Mouse (Mus musculus) CH12.LX (cell line): ENCODE measurements around the gene Cfap58. TPM values are rescaled to one million over a fixed set of nuclear protein-coding genes. Genes with fewer than 3 reads are reported as not detected.

Experiments used
- DNase-seq: peaks from one replicate; pipeline ENCODE4 v3.0.0-alpha.2; 2013; ENCODE audit errors: extremely low read depth
- H3K27ac ChIP-seq: 2 replicates; pipeline ENCODE4 v1.5.1; 2012; ENCODE audit warnings: low read depth, mild to moderate bottlenecking, control low read depth, moderate library complexity; ENCODE audit not compliant: insufficient read depth
- H3K27me3 ChIP-seq: replicated peaks from 2 replicates; pipeline ENCODE3; 2012; ENCODE audit warnings: inconsistent platforms
- H3K36me3 ChIP-seq, 2 experiments: replicated peaks in 1 of 2; 2 replicates each; pipeline versions ENCODE3 to v1.6.1; 2012; ENCODE audit warnings: inconsistent platforms in 1 of 2, low read length in 1 of 2, mild to moderate bottlenecking in 1 of 2, mixed read lengths in 1 of 2, moderate library complexity in 1 of 2; ENCODE audit not compliant: control insufficient read depth in 1 of 2, insufficient read depth in 1 of 2
- H3K4me1 ChIP-seq, 2 experiments: 2 replicates each; pipeline ENCODE4 v1.6.1; 2012; ENCODE audit warnings: inconsistent platforms in 1 of 2, moderate library complexity in 1 of 2; ENCODE audit not compliant: insufficient read depth in 2 of 2, control insufficient read depth in 1 of 2
- H3K4me2 ChIP-seq: 2 replicates; pipeline ENCODE4 v1.6.1; 2012; ENCODE audit warnings: low read depth, mild to moderate bottlenecking, control low read depth; ENCODE audit not compliant: poor library complexity, insufficient read depth, severe bottlenecking
- H3K4me3 ChIP-seq, 3 experiments: fragments of 150-350 bp in 1 of 3; sonication (generic) in 1 of 3; replicated peaks in 1 of 3; 2 replicates each; pipeline versions ENCODE3 to v1.5.1; 2011 to 2012; ENCODE audit warnings: low read depth in 2 of 3, low read length in 2 of 3, mild to moderate bottlenecking in 2 of 3, moderate library complexity in 2 of 3, control low read depth in 1 of 3, improper control_type of control experiment in 1 of 3, inconsistent platforms in 1 of 3, mixed read lengths in 1 of 3; ENCODE audit not compliant: poor library complexity in 1 of 3
- H3K79me2 ChIP-seq: replicated peaks from 2 replicates; pipeline ENCODE4 v1.6.1; 2012; ENCODE audit warnings: mild to moderate bottlenecking, moderate library complexity; ENCODE audit not compliant: control insufficient read depth, poor library complexity, insufficient read depth, severe bottlenecking; ENCODE audit errors: extremely low read depth
- H3K9ac ChIP-seq: 2 replicates; pipeline ENCODE4 v1.6.1; 2012; ENCODE audit warnings: low read depth, mild to moderate bottlenecking, control low read depth, moderate library complexity; ENCODE audit not compliant: insufficient read depth
- H3K9me3 ChIP-seq: replicated peaks from 2 replicates; pipeline ENCODE3; 2012; ENCODE audit warnings: low read length, inconsistent platforms, mixed read lengths
- BHLHE40 ChIP-seq: IDR thresholded peaks from 2 replicates; pipeline ENCODE4 v1.6.1; 2011; ENCODE audit warnings: mild to moderate bottlenecking, low read depth, low read length, improper control_type of control experiment
- CTCF ChIP-seq, 2 experiments: IDR thresholded peaks in 1 of 2; conservative IDR thresholded peaks in 1 of 2; 2 replicates each; pipeline ENCODE4 v1.5.1; 2011 to 2012; ENCODE audit warnings: low read depth in 2 of 2, low read length in 2 of 2, improper control_type of control experiment in 1 of 2, inconsistent platforms in 1 of 2, mild to moderate bottlenecking in 1 of 2, moderate library complexity in 1 of 2
- E2F4 ChIP-seq: IDR thresholded peaks from 2 replicates; pipeline ENCODE4 v1.6.1; 2011; ENCODE audit warnings: low read depth, low read length, improper control_type of control experiment; ENCODE audit not compliant: insufficient replicate concordance
- ELF1 ChIP-seq: IDR thresholded peaks from 2 replicates; pipeline ENCODE4 v1.6.1; 2014; ENCODE audit warnings: low read depth, mild to moderate bottlenecking, inconsistent platforms, low read length, improper control_type of control experiment
- EP300 ChIP-seq: IDR thresholded peaks from 2 replicates; pipeline ENCODE4 v1.6.1; 2011; ENCODE audit warnings: low read length, improper control_type of control experiment
- JUND ChIP-seq: conservative IDR thresholded peaks from 2 replicates; pipeline ENCODE4 v1.6.1; 2011; ENCODE audit warnings: low read depth, low read length, improper control_type of control experiment
- MAFK ChIP-seq: IDR thresholded peaks from 2 replicates; pipeline ENCODE4 v1.6.1; 2011; ENCODE audit warnings: low read length, improper control_type of control experiment; ENCODE audit not compliant: insufficient replicate concordance
- MAX ChIP-seq: IDR thresholded peaks from 2 replicates; pipeline ENCODE4 v1.6.1; 2011; ENCODE audit warnings: low read length, improper control_type of control experiment
- MAZ ChIP-seq: IDR thresholded peaks from 2 replicates; pipeline ENCODE4 v1.6.1; 2012; ENCODE audit warnings: low read depth, mild to moderate bottlenecking, inconsistent platforms, low read length, improper control_type of control experiment, moderate library complexity
- MYC ChIP-seq: IDR thresholded peaks from 2 replicates; pipeline ENCODE4 v1.6.1; 2011; ENCODE audit warnings: low read depth, mild to moderate bottlenecking, improper control_type of control experiment, low read length
- PAX5 ChIP-seq: IDR thresholded peaks from 2 replicates; pipeline ENCODE4 v1.6.1; 2012; ENCODE audit warnings: low read length, inconsistent platforms, mixed read lengths
- POLR2A ChIP-seq: IDR thresholded peaks from 2 replicates; pipeline ENCODE4 v1.6.1; 2011; ENCODE audit warnings: low read depth, mild to moderate bottlenecking, improper control_type of control experiment, low read length
- POLR2AphosphoS2 ChIP-seq: IDR thresholded peaks from 2 replicates; pipeline ENCODE4 v1.6.1; 2011; ENCODE audit warnings: low read depth, low read length, improper control_type of control experiment
- RAD21 ChIP-seq: IDR thresholded peaks from 2 replicates; pipeline ENCODE4 v1.6.1; 2011; ENCODE audit warnings: low read depth, mild to moderate bottlenecking, low read length, improper control_type of control experiment, moderate library complexity
- RCOR1 ChIP-seq: conservative IDR thresholded peaks from 2 replicates; pipeline ENCODE4 v1.6.1; 2012; ENCODE audit warnings: low read depth, mild to moderate bottlenecking, inconsistent platforms, low read length, improper control_type of control experiment
- TCF12 ChIP-seq: IDR thresholded peaks from 2 replicates; pipeline ENCODE4 v1.6.1; 2014; ENCODE audit warnings: low read depth, mild to moderate bottlenecking, inconsistent platforms, low read length, improper control_type of control experiment
- UBTF ChIP-seq: IDR thresholded peaks from 2 replicates; pipeline ENCODE4 v1.6.1; 2012; ENCODE audit warnings: low read depth, mild to moderate bottlenecking, inconsistent platforms, low read length, improper control_type of control experiment, moderate library complexity
- USF1 ChIP-seq: IDR thresholded peaks from 2 replicates; pipeline ENCODE4 v1.6.1; 2014; ENCODE audit warnings: low read depth, mild to moderate bottlenecking, inconsistent platforms, low read length, improper control_type of control experiment
- USF2 ChIP-seq: conservative IDR thresholded peaks from 2 replicates; pipeline ENCODE4 v1.6.1; 2011; ENCODE audit warnings: low read depth, low read length, improper control_type of control experiment
- ZC3H11A ChIP-seq: IDR thresholded peaks from 2 replicates; pipeline ENCODE4 v1.6.1; 2012; ENCODE audit warnings: low read depth, mild to moderate bottlenecking, inconsistent platforms, low read length, improper control_type of control experiment
- ZKSCAN1 ChIP-seq: IDR thresholded peaks from 2 replicates; pipeline ENCODE4 v1.6.1; 2012; ENCODE audit warnings: low read depth, inconsistent platforms, low read length, improper control_type of control experiment, borderline replicate concordance
- ZMIZ1 ChIP-seq: IDR thresholded peaks from 2 replicates; pipeline ENCODE4 v1.6.1; 2012; ENCODE audit warnings: low read depth, mild to moderate bottlenecking, inconsistent platforms, low read length, improper control_type of control experiment
- ZNF384 ChIP-seq: IDR thresholded peaks from 2 replicates; pipeline ENCODE4 v1.6.1; 2012; ENCODE audit warnings: low read depth, low read length, improper control_type of control experiment, inconsistent platforms
- dilution Hi-C: fragments of 300-500 bp; cut with MboI; formaldehyde crosslinking; loops from 2 replicates; pipeline ENCODE4 v1.14.3; 2020; ENCODE audit warnings: low sequenced_read_pairs; ENCODE audit not compliant: extremely low pct_unique_long_range_greater_than_20kb, extremely low pct_ligation_motif_present
- in situ Hi-C: fragments of 300-500 bp; cut with MboI; formaldehyde crosslinking; loops from 3 replicates; pipeline ENCODE4 v1.14.3; 2019; ENCODE audit warnings: low sequenced_read_pairs, low pct_ligation_motif_present, low pct_unique_long_range_greater_than_20kb, mixed read lengths
- polyA plus RNA-seq: library from polyadenylated mRNA; unstranded; fragments of >175 nt; gene quantifications from 2 replicates; pipeline ENCODE4 v1.2.1, GENCODE M21; 2012; ENCODE audit warnings: low read depth; ENCODE audit not compliant: insufficient read length
- total RNA-seq, 2 experiments: library from RNA; depleted of rRNA; stranded (reverse); fragments of 300-350 nt in 1 of 2; fragments of >200 nt in 1 of 2; gene quantifications; 2 replicates each; pipeline ENCODE4 v1.2.3; 2012 to 2014

Cfap58 gene
- total and polyA plus RNA-seq, 3 experiments = 0.13 to 0.27 TPM; not detected in 1

GRCm38 (mm10) chr19:48001774-48002173 lies 64.3 kb downstream of the Cfap58 start:
- Histone ChIP-seq H3K9me3 (no peaks in the 10 kb centered on the region), H3K4me2 (no peak overlapping the region), H3K4me3 (no peak overlapping the region), H3K27ac (no peak overlapping the region), H3K36me3 (no peaks in the 10 kb centered on the region), H3K79me2 (no peaks in the 10 kb centered on the region), H3K4me1 (0 out of 4 replicates have a peak, but pooled peaks cover 0 to 3% of the 10 kb centered on the region in 2 experiments)
- dilution Hi-C loops (no loop called here), in situ Hi-C loops (no loop called here)
- DNase-seq = no peak
- TF ChIP-seq BHLHE40 (no peak), UBTF (no peak), JUND (no peak), ELF1 (no peak), USF2 (no peak), USF1 (no peak), TCF12 (no peak), ZC3H11A (no peak), ZKSCAN1 (no peak), POLR2A (no peak), RCOR1 (no peak), MAZ (no peak), PAX5 (no peak), EP300 (no peak), E2F4 (no peak), MAX (no peak), MAFK (no peak)
- TF ChIP-seq, all 38 proteins: peak for 0
- H3K9ac ChIP-seq = no peak overlapping the region
- H3K27me3 ChIP-seq = no peaks in the 10 kb centered on the region

- no peaks in the 10 kb centered on the region for H3K79me2 ChIP-seq
- H3K27ac ChIP-seq = no peak overlapping the region
- H3K4me1 ChIP-seq = 0 out of 4 replicates have a peak, but pooled peaks cover 0 to 3% of the 10 kb centered on the region in 2 experiments
- in situ Hi-C loops = no loop called here
- H3K4me3 ChIP-seq = no peak overlapping the region
- no peak overlapping the region for H3K9ac ChIP-seq
- TF ChIP-seq ZMIZ1 (no peak), MYC (no peak), USF1 (no peak), UBTF (no peak), MAFK (no peak), RAD21 (no peak), MAZ (no peak), CTCF (conservative IDR thresholded peaks at IDR 0.05 in 1 of 2, IDR thresholded peaks at IDR 0.05 in 1 of 2; ENCODE audit: low read depth in 2 of 2, low read length in 2 of 2) (no peak), POLR2AphosphoS2 (no peak), ZNF384 (no peak)
- H3K4me2 ChIP-seq = no peak overlapping the region
- H3K27me3 ChIP-seq = no peaks in the 10 kb centered on the region
- no peaks in the 10 kb centered on the region for H3K36me3 ChIP-seq
- dilution Hi-C loops = no loop called here
- DNase-seq = no peak
- no peaks in the 10 kb centered on the region for H3K9me3 ChIP-seq
These were observed 71.4 kb downstream of the Cfap58 start for GRCm38 (mm10) chr19:48008771-48009413.
